Mouse (Mus musculus): Measurements from ENCODE around the gene Gm20883.
"Not testable (repeated sequence)": the region's sequence is repeated elsewhere in the genome, so short reads cannot be mapped to it uniquely, and the experiment has no call there.

Gm20883 gene

GRCm38 (mm10) chrY:50607951-50608350 lies at the start of gene Gm20883:
TSS of gene Gm20883 (plus strand) at chrY:50608251.
- DNase-seq (ENCODE audit: low spot score), result not testable (repeated sequence)

Measured in left cerebral cortex, adult 11 months (tissue).